Mouse (Mus musculus) layer of hippocampus, postnatal 10 days (tissue): ENCODE results near the gene Pifo. TPM values are rescaled to one million over a fixed set of nuclear protein-coding genes. Genes with fewer than 3 reads are reported as not detected.

Experiments
- DNase-seq, 2 experiments: peaks; one replicate each; pipeline ENCODE4 v3.0.0; 2021; ENCODE audit warnings: low spot score in 2 of 2
- total RNA-seq, 2 experiments: library from RNA; stranded (reverse); gene quantifications; 2 replicates each; pipeline ENCODE4 v1.2.3; 2021

The Pifo gene
- total RNA-seq, 2 experiments from 2014 or later, result 0.65 to 1.4 TPM

GRCm38 (mm10) chr3:105958204-105958603 lies 56.2 kb downstream of the Pifo start:
- DNase-seq, result no peak

GRCm38 (mm10) chr3:105957235-105957634 lies 57.2 kb downstream of the Pifo start:
- no peak for DNase-seq

GRCm38 (mm10) chr3:105951348-105951747 lies 63.1 kb downstream of the Pifo start:
- DNase-seq, result no peak

Other genes with a start within 250 kb of the Pifo start
- 10 to 100 TPM; 95.2 to 98.6 TPM for gene Rap1a, start 213.3 kb downstream of the Pifo start, total RNA-seq
- gene Adora3, start 143.8 kb downstream of the Pifo start, total RNA-seq, result 1 to 10 TPM in 1 of 2 experiments, under 1 TPM in 1; 0.34 to 1.1 TPM
- under 1 TPM in 1 of 2 experiments, not detected in 1; 0.47 TPM for gene Tmigd3, start 143.7 kb downstream of the Pifo start, total RNA-seq
- 1 to 10 TPM; 1.2 to 1.6 TPM for gene I830077J02Rik, start 82.0 kb downstream of the Pifo start, total RNA-seq
- 10 to 100 TPM; 62.4 to 63.4 TPM for gene Wdr77, start 55.3 kb downstream of the Pifo start, total RNA-seq
- 100 to 1,000 TPM; 325 to 334 TPM for gene Atp5f1, start 54.5 kb downstream of the Pifo start, total RNA-seq
- 1 to 10 TPM; 2.2 to 2.5 TPM for gene Ovgp1, start 40.9 kb downstream of the Pifo start, total RNA-seq
- under 1 TPM in 1 of 2 experiments, not detected in 1; 0.39 TPM for gene Chil5, start 18.2 kb upstream of the Pifo start, total RNA-seq
- 1 to 10 TPM in 1 of 2 experiments, under 1 TPM in 1; 0.91 to 1.3 TPM for gene Chia1, start 98.6 kb upstream of the Pifo start, total RNA-seq
- under 1 TPM in 1 of 2 experiments, not detected in 1; 0.39 TPM for gene Chil3, start 152.9 kb upstream of the Pifo start, total RNA-seq
- gene Chil4, start 204.9 kb upstream of the Pifo start, total RNA-seq, result not detected